Mouse (Mus musculus): ENCODE measurements around the gene Sik2. TPM values are rescaled to one million over a fixed set of nuclear protein-coding genes. Genes with fewer than 3 reads are reported as not detected.
A peak's percentile ranks its signal among the peaks of the same experiment; 100 is the strongest.

Sik2 gene
- 12.5 and 15.4 TPM in 2 replicates for polyA plus RNA-seq (2016; fragmentation: Nextera tagmentation; extraction: Ambion mirVana)

DNA sequence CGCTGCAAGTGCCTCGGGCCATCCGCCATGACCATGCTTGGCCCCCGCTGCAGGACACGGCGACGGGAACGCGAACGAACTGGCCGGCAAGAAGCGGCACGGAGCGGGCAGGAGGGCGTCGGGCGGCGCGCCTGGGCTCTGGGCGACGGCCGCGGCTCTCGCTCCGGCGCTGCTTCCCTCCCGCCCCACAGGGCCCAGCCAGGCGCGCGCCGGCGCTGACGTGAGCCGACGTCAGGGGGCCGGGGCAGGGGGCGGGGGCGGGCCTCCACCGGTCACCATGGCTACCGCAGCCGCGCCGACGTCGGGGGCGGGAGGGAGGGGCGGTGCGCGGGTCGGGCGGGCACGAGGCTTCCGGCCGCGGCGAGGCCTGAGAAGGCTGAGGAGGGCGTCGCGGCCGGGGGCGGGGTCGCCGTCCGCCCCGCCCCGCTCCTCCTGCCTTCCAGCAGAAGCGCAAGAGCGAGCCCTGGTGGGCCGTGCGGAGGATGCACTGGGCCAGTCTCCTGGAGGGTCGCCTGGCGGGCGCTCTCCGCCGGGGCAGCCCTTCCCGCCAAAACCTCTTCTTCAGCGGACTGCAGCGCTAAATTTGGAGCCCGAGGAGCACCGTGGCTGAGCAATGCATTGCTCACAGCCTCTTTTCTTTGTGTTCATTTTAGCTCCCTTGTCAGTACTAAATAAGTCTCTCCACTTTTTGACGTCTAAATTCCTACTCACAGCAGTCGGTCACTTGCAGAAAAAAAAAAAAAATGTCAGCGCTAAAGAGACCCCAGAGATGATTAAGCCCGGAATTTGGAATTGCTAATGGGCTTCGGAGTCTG is at the start of gene Sik2:
Gene Sik2, minus strand, starts transcription at position 233 of the 815 bp plus-strand sequence.
- Histone ChIP-seq H3K27ac (replicated peaks) (peak within 1 kb of the TSS; percentile 91), H3K36me3 (no peaks in the 10 kb centered on the region), H3K9me3 (replicated peaks) (no peaks in the 10 kb centered on the region), H3K4me3 (peak within 1 kb of the TSS; percentile 81), H3K4me1 (peaks cover 21% of the 10 kb centered on the region), H3K27me3 (ENCODE audit: low read depth, poor library complexity, severe bottlenecking) (peaks cover 23% of the 10 kb centered on the region)
- DNase-seq (ENCODE audit: low spot score), result peak; percentile 96
- WGBS, result under 1% methylated on average over 81 of the region's 85 CpGs

DNA sequence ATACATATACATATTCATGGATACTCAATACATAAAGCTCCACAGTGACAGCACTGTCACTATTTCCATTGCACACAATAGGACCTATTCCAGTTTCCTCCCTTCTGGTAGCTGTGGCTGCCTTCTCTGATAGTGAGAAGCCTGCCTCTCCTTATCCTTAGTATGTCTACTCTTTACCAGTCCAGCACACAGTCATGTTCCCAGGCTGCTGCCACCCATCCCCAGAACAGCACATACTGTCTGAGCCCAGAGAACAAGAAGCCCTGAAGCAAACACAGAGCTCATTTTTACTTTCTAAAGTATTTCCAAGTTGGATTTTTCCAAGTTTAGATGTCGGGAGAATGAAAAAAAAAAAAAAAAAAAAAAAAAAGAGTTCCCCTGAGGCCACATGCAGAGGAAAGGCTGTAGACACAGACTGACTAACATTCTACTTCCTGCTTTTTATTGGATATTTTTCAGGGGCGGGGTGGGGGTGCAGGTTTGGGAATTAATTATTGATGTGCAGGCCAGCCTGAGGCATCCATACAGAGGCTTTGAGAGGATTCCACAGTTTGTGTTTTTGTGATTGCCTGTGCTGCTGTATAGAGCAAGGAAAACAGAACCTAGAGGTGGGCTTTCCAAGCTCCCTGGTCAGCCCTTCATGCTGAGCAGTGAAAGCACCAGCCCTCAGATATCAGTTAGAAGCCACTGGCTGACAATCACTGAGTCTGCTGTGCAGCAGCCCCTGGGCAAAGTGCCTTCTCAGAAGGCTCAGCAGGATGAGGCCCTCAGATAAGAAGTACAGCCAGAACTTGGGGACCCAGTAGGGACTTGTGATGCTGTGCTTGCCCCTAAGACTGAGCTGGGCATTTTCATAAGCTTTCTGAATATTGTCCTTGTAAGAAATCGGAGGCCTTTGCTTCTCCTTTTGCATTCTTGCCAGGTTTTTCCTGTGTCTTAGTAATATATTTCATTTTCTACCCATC is 47.8 kb upstream of the Sik2 start:
- no peaks in the 10 kb centered on the region for H3K4me1 ChIP-seq
- DNase-seq (ENCODE audit: low spot score), result no peak
- no peaks in the 10 kb centered on the region for H3K9me3 ChIP-seq (replicated peaks)
- H3K27me3 ChIP-seq (ENCODE audit: low read depth, poor library complexity, severe bottlenecking), result no peaks in the 10 kb centered on the region
- H3K27ac ChIP-seq (replicated peaks), result no peak overlapping the region
- H3K36me3 ChIP-seq, result no peaks in the 10 kb centered on the region
- 83% methylated on average over 3 of the region's 3 CpGs for WGBS
- H3K4me3 ChIP-seq, result no peak overlapping the region

DNA sequence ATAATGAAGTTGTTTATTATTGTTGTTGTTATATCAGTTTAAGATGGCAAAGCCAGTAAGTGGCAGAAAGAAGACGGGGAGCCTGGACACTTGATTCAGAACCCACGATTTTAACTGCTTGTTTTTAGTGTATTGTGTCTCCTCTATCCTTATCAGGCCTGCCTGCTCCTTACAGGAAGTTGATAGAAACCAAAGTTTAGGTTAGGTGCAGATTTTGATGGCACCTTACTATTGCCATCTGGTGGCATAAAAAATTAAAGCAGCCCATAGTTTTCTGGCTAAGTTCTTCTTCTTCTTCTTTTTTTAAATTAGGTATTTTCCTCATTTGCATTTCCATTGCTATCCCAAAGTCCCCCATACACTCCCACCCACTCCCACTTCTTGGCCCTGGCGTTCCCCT is 43.3 kb upstream of the Sik2 start:
- WGBS, result 78% methylated on average over 3 of the region's 3 CpGs
- no peaks in the 10 kb centered on the region for H3K36me3 ChIP-seq
- H3K4me3 ChIP-seq, result no peak overlapping the region
- H3K27ac ChIP-seq (replicated peaks), result no peak overlapping the region
- no peaks in the 10 kb centered on the region for H3K27me3 ChIP-seq (ENCODE audit: low read depth, poor library complexity, severe bottlenecking)
- H3K9me3 ChIP-seq (replicated peaks), result no peaks in the 10 kb centered on the region
- DNase-seq (ENCODE audit: low spot score), result no peak
- no peaks in the 10 kb centered on the region for H3K4me1 ChIP-seq

DNA sequence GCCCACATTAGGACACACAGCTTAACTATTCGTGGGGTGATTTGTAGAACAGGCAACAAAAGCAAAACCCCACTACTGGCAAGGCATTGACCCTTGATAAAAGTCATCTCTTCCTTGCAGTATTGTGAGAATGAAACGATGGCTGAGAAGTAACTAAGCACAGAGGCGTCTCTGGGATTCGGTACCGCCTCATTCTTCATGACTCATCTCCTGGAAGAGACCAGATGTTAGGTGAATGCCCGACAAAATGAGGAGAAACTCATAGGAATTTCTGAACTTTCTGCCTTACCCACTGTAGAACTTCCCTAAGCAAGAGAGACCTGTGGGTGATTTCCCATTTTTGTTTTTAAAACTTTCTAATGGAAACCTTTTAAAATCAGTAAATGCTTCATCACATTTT is 33.3 kb upstream of the Sik2 start:
- H3K36me3 ChIP-seq, result no peaks in the 10 kb centered on the region

DNA sequence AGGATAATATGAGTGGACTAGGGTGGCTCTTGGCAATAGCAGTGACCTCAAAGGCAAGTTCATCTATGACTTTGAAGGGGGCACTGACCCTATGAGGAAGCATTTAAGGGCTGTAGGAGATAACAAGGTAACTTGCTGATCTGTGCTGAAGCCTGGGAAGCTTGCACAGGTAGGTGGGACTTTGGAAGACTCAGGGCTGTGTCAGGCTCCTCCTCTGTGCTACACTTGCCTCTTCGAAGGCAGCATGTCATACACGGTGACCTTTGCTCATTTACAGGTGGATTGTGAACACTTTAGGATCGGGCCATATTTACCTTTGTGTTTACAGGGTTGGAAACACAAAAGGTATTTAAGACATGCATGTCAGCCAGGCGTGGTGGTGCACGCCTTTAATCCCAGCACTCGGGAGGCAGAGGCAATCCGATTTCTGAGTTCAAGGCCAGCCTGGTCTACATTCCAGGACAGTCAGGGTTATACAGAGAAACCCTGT is 32.7 kb upstream of the Sik2 start:
- Histone ChIP-seq H3K4me1 (no peaks in the 10 kb centered on the region), H3K27ac (replicated peaks) (no peak overlapping the region), H3K36me3 (no peaks in the 10 kb centered on the region), H3K4me3 (no peak overlapping the region), H3K27me3 (ENCODE audit: low read depth, poor library complexity, severe bottlenecking) (no peaks in the 10 kb centered on the region), H3K9me3 (replicated peaks) (no peaks in the 10 kb centered on the region)
- DNase-seq (ENCODE audit: low spot score), result no peak
- 87% methylated on average over 7 of the region's 7 CpGs for WGBS

More for the DNA sequence above, 33.3 kb upstream of the Sik2 start:
- Histone ChIP-seq H3K27ac (replicated peaks) (no peak overlapping the region), H3K4me3 (no peak overlapping the region), H3K27me3 (ENCODE audit: low read depth, poor library complexity, severe bottlenecking) (no peaks in the 10 kb centered on the region), H3K4me1 (no peaks in the 10 kb centered on the region), H3K9me3 (replicated peaks) (no peaks in the 10 kb centered on the region)
- 88% methylated on average over 6 of the region's 6 CpGs for whole genome bisulfite sequencing
- no peak for DNase-seq (ENCODE audit: low spot score)

DNA sequence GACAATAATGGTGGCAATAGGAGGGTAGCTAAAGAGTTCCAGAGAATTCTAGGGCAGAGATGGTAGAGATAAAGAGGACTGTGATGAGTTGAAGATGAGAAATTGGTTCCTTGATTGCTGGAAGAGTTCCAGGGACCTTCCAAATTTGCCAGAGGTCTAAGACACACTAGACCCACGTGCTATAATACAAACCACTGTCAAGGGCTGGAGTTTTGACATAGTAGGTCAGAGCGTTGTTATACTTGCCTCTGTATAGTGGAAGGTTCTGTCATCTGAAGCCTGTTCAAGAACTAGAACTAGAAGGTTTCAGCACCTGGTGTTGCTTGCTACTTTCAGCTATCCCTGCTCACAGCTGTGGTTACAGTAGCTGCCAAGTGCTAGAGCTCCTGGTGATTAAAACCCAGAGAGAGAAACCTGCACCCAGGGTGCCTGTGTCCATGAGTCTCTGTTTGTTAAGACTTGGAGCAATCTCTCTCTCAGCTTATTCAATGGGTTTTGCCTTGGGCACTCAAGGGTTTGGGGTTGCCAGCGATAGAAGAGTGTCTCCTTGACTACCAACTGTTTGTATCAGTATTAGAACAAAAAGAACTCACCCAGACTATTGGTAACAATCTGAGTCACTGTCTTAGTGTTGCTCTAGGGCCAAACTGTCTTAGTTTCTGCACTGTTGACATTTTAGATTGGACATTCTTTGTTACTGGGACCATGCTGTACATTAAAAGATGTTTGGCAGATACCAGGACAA is 24.1 kb upstream of the Sik2 start:
- Histone ChIP-seq H3K9me3 (replicated peaks) (no peaks in the 10 kb centered on the region), H3K36me3 (no peaks in the 10 kb centered on the region), H3K4me3 (no peak overlapping the region), H3K27me3 (ENCODE audit: low read depth, poor library complexity, severe bottlenecking) (no peaks in the 10 kb centered on the region), H3K4me1 (no peaks in the 10 kb centered on the region), H3K27ac (replicated peaks) (no peak overlapping the region)
- DNase-seq (ENCODE audit: low spot score), result no peak
- WGBS, result 80% methylated on average over 3 of the region's 3 CpGs

DNA sequence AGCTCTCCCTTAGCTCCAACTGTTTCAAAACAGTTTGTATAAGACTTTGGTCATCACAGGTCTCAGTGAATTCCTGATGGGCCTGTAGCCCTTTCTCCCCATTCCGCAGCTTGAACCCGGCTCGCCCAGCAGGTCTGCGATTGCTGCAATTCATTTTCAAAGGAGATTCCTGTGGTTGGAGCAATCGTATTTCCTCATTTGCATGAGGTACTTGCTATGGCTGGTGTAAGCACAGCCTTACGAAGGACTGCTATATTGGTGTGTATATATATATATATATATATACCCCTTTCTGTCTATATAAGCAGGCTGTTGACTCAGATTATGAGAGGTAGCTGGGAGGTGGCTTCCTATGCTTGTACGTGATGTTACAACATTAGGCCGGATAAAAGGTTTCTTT is 23.4 kb upstream of the Sik2 start:
- no peaks in the 10 kb centered on the region for H3K4me1 ChIP-seq
- no peaks in the 10 kb centered on the region for H3K27me3 ChIP-seq (ENCODE audit: low read depth, poor library complexity, severe bottlenecking)
- no peaks in the 10 kb centered on the region for H3K36me3 ChIP-seq
- H3K27ac ChIP-seq (replicated peaks), result no peak overlapping the region
- no peak overlapping the region for H3K4me3 ChIP-seq
- 77% methylated on average over 8 of the region's 8 CpGs for WGBS
- no peak for DNase-seq (ENCODE audit: low spot score)
- no peaks in the 10 kb centered on the region for H3K9me3 ChIP-seq (replicated peaks)

DNA sequence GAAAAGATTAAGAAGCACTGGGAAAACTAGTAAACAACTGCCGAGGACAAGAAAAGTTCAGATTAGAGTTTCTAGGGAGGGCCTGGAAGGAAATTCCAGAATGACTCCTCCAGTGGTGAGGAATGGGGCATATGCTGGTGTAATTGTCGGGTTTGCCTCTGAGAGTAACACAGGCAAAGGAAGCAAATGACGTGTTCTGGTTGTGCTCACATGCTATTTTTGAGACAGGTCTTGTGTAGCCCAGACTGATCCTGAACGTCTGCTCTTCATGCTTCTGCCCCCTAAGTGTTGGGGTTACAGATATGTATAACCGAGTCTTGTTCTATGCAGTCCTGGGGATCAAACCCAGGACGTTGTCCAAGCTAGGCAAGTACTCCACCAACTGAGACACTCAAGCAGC is 22.7 kb upstream of the Sik2 start:
- no peak overlapping the region for H3K4me3 ChIP-seq

DNA sequence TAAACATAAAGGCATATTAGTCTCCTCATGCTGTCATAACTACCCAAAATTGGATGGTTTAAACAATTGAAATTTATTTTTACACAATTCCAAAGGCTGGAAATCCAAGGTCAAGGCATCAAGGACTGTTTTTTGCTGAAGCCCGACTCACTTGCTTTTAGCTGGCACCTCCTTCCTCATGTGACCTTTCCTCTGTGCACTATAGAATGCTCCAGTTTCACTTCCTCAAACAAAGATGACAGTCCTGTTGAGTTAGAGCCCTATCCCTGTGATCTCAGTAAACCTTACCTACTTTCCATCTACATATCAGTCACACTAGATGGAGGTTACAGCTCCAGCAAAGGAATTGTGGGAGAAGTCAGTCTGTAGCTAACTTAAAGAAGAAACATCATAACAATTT is 21.3 kb upstream of the Sik2 start:
- no peaks in the 10 kb centered on the region for H3K4me1 ChIP-seq

More for the DNA sequence above, 22.7 kb upstream of the Sik2 start:
- 76% methylated on average over 6 of the region's 6 CpGs for WGBS
- Histone ChIP-seq H3K27me3 (ENCODE audit: low read depth, poor library complexity, severe bottlenecking) (no peaks in the 10 kb centered on the region), H3K4me1 (no peaks in the 10 kb centered on the region), H3K27ac (replicated peaks) (no peak overlapping the region), H3K9me3 (replicated peaks) (no peaks in the 10 kb centered on the region), H3K36me3 (no peaks in the 10 kb centered on the region)
- DNase-seq (ENCODE audit: low spot score), result no peak

DNA sequence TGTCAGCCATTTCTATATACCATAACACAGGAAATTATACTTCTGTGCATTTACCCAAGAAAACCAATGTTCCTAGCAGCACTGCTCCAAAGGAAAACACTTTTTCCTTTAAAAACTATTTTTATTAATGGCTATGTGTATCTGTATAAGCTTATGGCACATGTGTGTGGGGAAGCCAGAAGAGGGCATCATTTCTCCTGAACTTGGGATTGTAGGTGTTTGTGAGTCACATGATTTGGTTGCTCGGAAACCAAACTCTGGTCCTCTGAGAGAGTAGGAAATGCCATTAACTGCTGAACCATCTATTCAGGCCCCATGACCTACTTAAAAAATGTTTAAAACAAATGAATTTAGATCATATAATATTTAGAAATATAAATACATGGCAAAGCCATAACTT is 18.1 kb upstream of the Sik2 start:
- no peaks in the 10 kb centered on the region for H3K4me1 ChIP-seq
- WGBS, result 71% methylated on average over 1 of the region's 1 CpGs
- H3K4me3 ChIP-seq, result no peak overlapping the region
- DNase-seq (ENCODE audit: low spot score), result no peak
- H3K27me3 ChIP-seq (ENCODE audit: low read depth, poor library complexity, severe bottlenecking), result no peaks in the 10 kb centered on the region
- H3K27ac ChIP-seq (replicated peaks), result no peak overlapping the region
- no peaks in the 10 kb centered on the region for H3K36me3 ChIP-seq
- H3K9me3 ChIP-seq (replicated peaks), result no peaks in the 10 kb centered on the region

More for the DNA sequence above, 21.3 kb upstream of the Sik2 start:
- Histone ChIP-seq H3K36me3 (no peaks in the 10 kb centered on the region), H3K27ac (replicated peaks) (no peak overlapping the region), H3K9me3 (replicated peaks) (no peaks in the 10 kb centered on the region), H3K4me3 (no peak overlapping the region), H3K27me3 (ENCODE audit: low read depth, poor library complexity, severe bottlenecking) (no peaks in the 10 kb centered on the region)
- no peak for DNase-seq (ENCODE audit: low spot score)
- 69% methylated on average over 1 of the region's 1 CpGs for WGBS

DNA sequence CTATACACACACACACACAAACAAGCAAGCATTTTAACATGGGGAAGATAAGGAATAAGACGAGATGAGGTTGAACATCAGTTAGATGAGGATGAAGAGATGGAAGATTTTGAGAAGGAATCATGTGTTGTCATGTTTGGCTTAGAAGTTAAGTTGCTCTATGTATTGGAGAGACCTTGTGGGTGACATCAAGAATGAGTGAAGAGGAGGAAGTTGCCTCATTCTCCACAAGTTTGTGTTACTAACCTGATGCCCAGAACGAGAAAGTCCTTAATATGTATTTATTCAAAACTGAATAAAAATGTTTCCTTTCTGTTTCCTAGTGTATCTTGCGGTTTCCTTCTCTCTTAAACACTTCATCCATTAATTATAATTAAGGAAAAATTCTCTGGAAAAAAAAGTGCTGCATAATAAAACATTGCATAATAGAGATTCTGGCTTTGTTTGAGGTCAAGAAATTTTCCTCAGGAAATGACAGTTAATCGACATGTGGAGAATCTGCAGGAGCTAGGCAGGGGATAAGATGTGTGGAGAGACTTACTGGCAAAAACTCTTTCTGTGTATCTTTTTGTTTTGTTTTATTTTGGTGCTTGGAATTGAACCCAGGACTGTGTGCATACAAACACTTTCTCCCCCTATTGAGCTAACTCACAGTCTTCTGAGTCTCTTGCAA is 12.4 kb upstream of the Sik2 start:
- Histone ChIP-seq H3K36me3 (no peaks in the 10 kb centered on the region), H3K4me3 (no peak overlapping the region), H3K27me3 (ENCODE audit: low read depth, poor library complexity, severe bottlenecking) (no peaks in the 10 kb centered on the region), H3K27ac (replicated peaks) (no peak overlapping the region), H3K4me1 (no peaks in the 10 kb centered on the region), H3K9me3 (replicated peaks) (no peaks in the 10 kb centered on the region)
- no peak for DNase-seq (ENCODE audit: low spot score)
- 85% methylated on average over 4 of the region's 4 CpGs for WGBS

DNA sequence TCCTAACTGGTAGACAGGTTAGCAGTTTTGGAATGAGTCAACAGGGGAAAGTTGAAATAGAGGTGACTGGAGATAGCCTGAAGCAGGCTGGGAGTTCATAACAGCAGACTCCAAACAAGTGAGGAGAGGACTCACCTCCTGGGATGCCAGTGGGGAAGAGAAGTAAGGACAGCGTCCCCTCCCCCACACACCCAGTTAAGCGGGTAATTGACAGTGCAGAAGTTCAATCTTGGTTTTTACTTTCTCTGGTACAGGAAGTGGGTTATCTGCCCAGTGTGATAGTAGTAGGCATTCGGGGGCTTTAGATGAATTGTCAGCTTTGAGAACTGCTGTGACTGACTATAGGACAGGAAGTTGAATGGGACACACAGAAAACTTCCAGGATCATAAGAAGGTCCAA is 11.5 kb upstream of the Sik2 start:
- Histone ChIP-seq H3K4me3 (no peak overlapping the region), H3K27me3 (ENCODE audit: low read depth, poor library complexity, severe bottlenecking) (no peaks in the 10 kb centered on the region), H3K27ac (replicated peaks) (no peak overlapping the region), H3K36me3 (no peaks in the 10 kb centered on the region), H3K4me1 (no peaks in the 10 kb centered on the region), H3K9me3 (replicated peaks) (no peaks in the 10 kb centered on the region)
- 79% methylated on average over 3 of the region's 3 CpGs for WGBS
- DNase-seq (ENCODE audit: low spot score), result no peak

Measured in midbrain, embryonic 10.5 days (tissue).